12 mouse cellular contexts compared by ENCODE assay signal in the genomic region with DNA sequence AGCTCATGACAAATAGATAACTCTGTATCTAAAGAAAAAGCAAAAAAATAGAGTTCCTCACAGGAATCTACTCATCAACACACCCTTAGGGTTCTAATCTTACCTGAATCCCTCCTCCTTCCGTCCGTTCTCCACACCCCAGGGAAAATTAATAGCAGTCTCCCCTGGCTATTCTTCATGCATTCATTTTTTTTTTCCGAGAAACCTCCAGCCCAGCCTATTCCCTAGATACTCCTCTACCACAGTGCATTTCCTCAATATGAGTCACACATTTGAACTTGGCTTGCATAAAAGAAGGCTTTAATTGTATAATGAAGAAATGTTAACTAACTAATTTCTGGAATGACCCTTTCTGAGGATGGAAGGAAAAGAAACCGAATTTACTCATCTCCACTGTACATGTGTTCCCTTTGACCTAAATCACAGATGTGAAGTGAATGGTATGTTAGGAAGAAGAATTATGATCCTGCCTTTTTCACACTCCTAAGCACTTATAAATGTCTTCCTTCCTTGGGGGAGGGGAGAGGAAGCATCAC.
"Had no signal": no experiment of that assay in that cellular context is flagged by ENCODE, and none has a peak within 500 bp of the region (broad histone marks: within the 10 kb centered on the region; RNA-seq: fewer than 3 reads in every experiment).

No protein-coding gene starts in this region.

- H3K4me3 ChIP-seq: limb, embryonic 13.5 days; midbrain, embryonic 13.5 days; neural tube, embryonic 12.5 days had no signal

- H3K36me3 ChIP-seq: limb, embryonic 13.5 days; midbrain, embryonic 13.5 days; neural tube, embryonic 12.5 days had no signal

- DNase-seq: kidney, adult 8-10 months; left cerebral cortex, postnatal 4 days; lung, adult 18-20 months; retina, postnatal 1 day; right cerebral cortex, postnatal 4 days; spleen, adult 18-20 months; thymus, adult 18-20 months; thymus, postnatal 25 days had no signal

- H3K27ac ChIP-seq: limb, embryonic 13.5 days; liver, embryonic 14.5 days; midbrain, embryonic 13.5 days; neural tube, embryonic 12.5 days had no signal

- H3K9ac ChIP-seq: limb, embryonic 13.5 days; liver, embryonic 14.5 days; midbrain, embryonic 13.5 days; neural tube, embryonic 12.5 days had no signal

- H3K27me3 ChIP-seq: limb, embryonic 13.5 days; midbrain, embryonic 13.5 days; neural tube, embryonic 12.5 days had no signal

- ATAC-seq: midbrain, embryonic 13.5 days had no signal

- H3K4me2 ChIP-seq: limb, embryonic 13.5 days; midbrain, embryonic 13.5 days; neural tube, embryonic 12.5 days had no signal

- H3K4me1 ChIP-seq: midbrain, embryonic 13.5 days; neural tube, embryonic 12.5 days had no signal

- H3K9me3 ChIP-seq: limb, embryonic 13.5 days; midbrain, embryonic 13.5 days; neural tube, embryonic 12.5 days had no signal
